Mouse (Mus musculus) kidney, adult 2 months (tissue): ENCODE data around the gene Slc44a3.

Experiments used
- CTCF ChIP-seq: fragments of 200-500 bp; conservative IDR thresholded peaks from 2 replicates; pipeline ENCODE4 v1.5.1; 2011; ENCODE audit warnings: low read depth, mild to moderate bottlenecking, control low read depth, low read length, moderate library complexity, mixed read lengths; ENCODE audit not compliant: insufficient read depth, insufficient read length
- POLR2A ChIP-seq: fragments of 200-500 bp; IDR thresholded peaks from one replicate; pipeline ENCODE4 v1.6.1; 2011; ENCODE audit warnings: low read depth, low read length, control low read depth

GRCm38 (mm10) chr3:121532176-121532575, at the start of gene Slc44a3:
- TF ChIP-seq CTCF, result peak; percentile 42
- TF ChIP-seq POLR2A, result no peak
